Mouse (Mus musculus) heart, adult 2 months (tissue): ENCODE measurements around the gene Plekhh3. TPM values are rescaled to one million over a fixed set of nuclear protein-coding genes. Genes with fewer than 3 reads are reported as not detected.

ENCODE experiments used
- DNase-seq, 2 experiments: peaks; one replicate each; pipeline ENCODE4 v3.0.0; 2021
- H3K27ac ChIP-seq: fragments of 200-600 bp; 2 replicates; pipeline ENCODE4 v1.8.1; 2022
- H3K27me3 ChIP-seq: fragments of 200-500 bp; 2 replicates; pipeline ENCODE4 v1.6.1; 2012; ENCODE audit warnings: mild to moderate bottlenecking, low read length, inconsistent platforms, mixed read lengths; ENCODE audit not compliant: control insufficient read depth, insufficient read depth
- H3K36me3 ChIP-seq: fragments of 200-500 bp; 2 replicates; pipeline ENCODE4 v1.6.1; 2012; ENCODE audit warnings: low read length, inconsistent platforms; ENCODE audit not compliant: control insufficient read depth, insufficient read depth
- H3K4me1 ChIP-seq: fragments of 200-500 bp; 2 replicates; pipeline ENCODE4 v1.6.1; 2011; ENCODE audit warnings: low read length; ENCODE audit not compliant: control insufficient read depth, insufficient read depth
- H3K4me3 ChIP-seq: fragments of 200-600 bp; 2 replicates; pipeline ENCODE4 v1.8.1; 2022
- H3K79me2 ChIP-seq: fragments of 200-500 bp; replicated peaks from 2 replicates; pipeline ENCODE4 v1.6.1; 2012; ENCODE audit warnings: mild to moderate bottlenecking, inconsistent platforms, low read length, moderate library complexity, mixed read lengths; ENCODE audit not compliant: control insufficient read depth, insufficient read depth
- H3K9ac ChIP-seq: fragments of 200-500 bp; 2 replicates; pipeline ENCODE4 v1.6.1; 2012; ENCODE audit warnings: low read depth, mild to moderate bottlenecking, control low read depth, inconsistent platforms, low read length, mixed read lengths
- CTCF ChIP-seq: fragments of 200-600 bp; IDR thresholded peaks from 2 replicates; pipeline ENCODE4 v1.8.1; 2022; ENCODE audit warnings: antibody characterized with exemption, mild to moderate bottlenecking, moderate library complexity
- EP300 ChIP-seq: fragments of 200-500 bp; IDR thresholded peaks from 2 replicates; pipeline ENCODE4 v1.6.1; 2011; ENCODE audit warnings: low read depth, low read length, control low read depth; ENCODE audit not compliant: insufficient read depth
- POLR2A ChIP-seq: fragments of 200-500 bp; IDR thresholded peaks from 2 replicates; pipeline ENCODE4 v1.6.1; 2011; ENCODE audit warnings: mild to moderate bottlenecking, low read depth, low read length, control low read depth; ENCODE audit not compliant: insufficient read depth
- WGBS: fragments of 180-500 bp; shearing (Covaris S2); methylation state at CpG from one replicate; pipeline ENCODE4 v1.1.7; 2018; 5-methylcytosine and 5-hydroxymethylcytosine counted together
- intact Hi-C: fragments of 180-260 bp; cut with DNase I; formaldehyde crosslinking; loops from one replicate; pipeline ENCODE4 v1.15.1; 2025
- polyA plus RNA-seq: library from polyadenylated mRNA; depleted of rRNA; stranded (reverse); fragments of >200 nt; gene quantifications from 2 replicates; pipeline ENCODE4 v1.2.3, GENCODE M21; 2012
- total RNA-seq, 2 experiments: library from RNA; stranded (reverse); gene quantifications; 2 replicates each; pipeline ENCODE4 v1.2.3; 2021

Plekhh3 gene
- total and polyA plus RNA-seq, 3 experiments, result 14.3 to 28.1 (median 26.7) TPM

DNA sequence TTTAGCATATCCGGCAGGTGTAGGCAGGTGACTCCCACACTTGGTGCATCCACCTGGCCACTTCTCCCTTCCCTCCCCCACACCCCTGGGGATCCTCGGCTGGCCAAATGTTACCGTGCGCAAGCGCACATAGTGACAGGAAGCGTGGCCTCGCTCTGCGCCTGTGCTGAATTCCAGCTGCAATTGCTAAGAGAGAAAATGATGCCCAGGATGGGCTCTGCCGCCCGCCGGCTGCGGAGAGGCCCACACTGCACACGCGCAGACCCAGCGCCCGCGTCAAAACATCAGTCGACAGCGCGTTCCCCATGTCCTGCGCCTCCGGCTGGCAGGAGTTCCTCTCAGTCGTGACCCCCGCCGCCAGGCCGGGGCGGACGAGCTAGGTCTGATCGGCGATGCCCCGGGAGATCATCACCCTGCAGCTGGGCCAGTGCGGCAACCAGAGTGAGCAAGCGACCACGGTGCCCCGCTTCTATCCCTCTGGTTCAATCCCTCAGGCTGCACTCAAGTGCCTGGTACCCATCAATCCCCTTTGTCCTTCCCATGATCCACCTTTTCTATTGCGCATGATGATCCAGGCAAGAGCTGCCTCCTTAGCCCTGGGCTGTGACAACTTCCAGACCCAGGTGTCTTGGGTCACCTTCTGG, 15.3 kb downstream of the Plekhh3 start, which contains the start of gene Tubg2:
TSS of gene Tubg2 (plus strand) at position 180 of the 644 bp plus-strand sequence.
- H3K4me1 ChIP-seq, result peaks cover 1% of the 10 kb centered on the region; the same call in 1 of the 2 replicates

DNA sequence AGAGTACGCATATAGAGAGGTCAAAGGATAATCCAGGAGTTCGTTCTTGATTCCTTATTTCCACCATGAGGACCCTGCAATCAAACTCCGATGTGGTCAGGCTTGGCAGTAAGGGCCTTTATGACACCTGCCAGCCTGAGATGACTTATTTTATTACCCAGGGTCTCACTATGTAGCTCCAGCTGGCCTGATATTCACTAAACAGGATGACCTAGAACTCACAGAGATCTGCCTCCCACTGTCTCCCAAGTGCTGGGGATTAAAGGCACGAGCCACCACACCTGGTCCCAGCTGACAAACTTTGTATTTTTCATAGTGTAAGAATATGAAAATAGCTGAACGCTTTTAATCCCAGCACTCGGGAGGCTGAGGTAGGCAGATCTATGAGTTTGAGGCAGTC, 16.0 kb downstream of the Plekhh3 start:
- no peak overlapping the region for H3K9ac ChIP-seq
- no peaks in the 10 kb centered on the region for H3K36me3 ChIP-seq
- no peaks in the 10 kb centered on the region for H3K79me2 ChIP-seq
- DNase-seq, result no peak
- 76% methylated on average over 6 of the region's 6 CpGs for WGBS
- intact Hi-C loops, result no loop called here
- H3K27me3 ChIP-seq, result no peaks in the 10 kb centered on the region
- no peak overlapping the region for H3K27ac ChIP-seq
- peaks cover 1% of the 10 kb centered on the region; the same call in 1 of the 2 replicates for H3K4me1 ChIP-seq
- no peak overlapping the region for H3K4me3 ChIP-seq
- no peak for TF ChIP-seq CTCF
- TF ChIP-seq POLR2A, result no peak
- no peak for TF ChIP-seq EP300

More for the DNA sequence above, 15.3 kb downstream of the Plekhh3 start, which contains the start of gene Tubg2:
- DNase-seq, result peak; percentile 67 to 74
- intact Hi-C loops, result no loop called here
- peak within 1 kb of the TSS; percentile 56 for H3K4me3 ChIP-seq
- H3K27ac ChIP-seq, result peak within 1 kb of the TSS; percentile 27; the same call in 1 of the 2 replicates
- WGBS, result 3% methylated on average over 36 of the region's 36 CpGs
- H3K9ac ChIP-seq, result peak within 1 kb of the TSS; percentile 67
- H3K79me2 ChIP-seq, result no peaks in the 10 kb centered on the region
- peak; percentile 44; the same call in 1 of the 2 replicates for TF ChIP-seq EP300
- TF ChIP-seq CTCF, result no peak
- H3K36me3 ChIP-seq, result no peaks in the 10 kb centered on the region
- no peaks in the 10 kb centered on the region for H3K27me3 ChIP-seq

DNA sequence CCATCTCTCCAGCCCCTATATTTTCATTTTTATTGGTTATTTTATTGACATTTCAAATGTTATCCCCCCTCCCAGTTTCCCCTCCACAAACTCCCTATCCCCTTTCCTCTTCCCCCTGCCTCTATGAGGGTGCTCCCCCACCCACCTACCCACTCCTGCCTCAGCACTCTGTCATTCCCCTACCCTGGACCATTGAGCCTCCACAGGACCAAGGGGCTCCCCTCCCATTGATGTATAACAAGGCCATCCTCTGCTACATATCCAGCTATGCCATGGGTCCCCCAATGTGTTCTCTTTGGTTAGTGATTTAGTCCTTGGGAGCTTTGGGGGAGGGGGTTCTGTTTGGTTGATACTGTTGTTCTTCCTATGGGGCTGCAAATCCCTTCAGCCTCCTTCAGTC, 16.5 kb downstream of the Plekhh3 start:
- Histone ChIP-seq H3K27ac (no peak overlapping the region), H3K27me3 (no peaks in the 10 kb centered on the region), H3K4me1 (peaks cover 1% of the 10 kb centered on the region; the same call in 1 of the 2 replicates), H3K9ac (no peak overlapping the region), H3K4me3 (no peak overlapping the region), H3K36me3 (no peaks in the 10 kb centered on the region), H3K79me2 (no peaks in the 10 kb centered on the region)
- no peak for DNase-seq
- intact Hi-C loops, result no loop called here
- TF ChIP-seq EP300 (no peak), POLR2A (no peak), CTCF (no peak)

DNA sequence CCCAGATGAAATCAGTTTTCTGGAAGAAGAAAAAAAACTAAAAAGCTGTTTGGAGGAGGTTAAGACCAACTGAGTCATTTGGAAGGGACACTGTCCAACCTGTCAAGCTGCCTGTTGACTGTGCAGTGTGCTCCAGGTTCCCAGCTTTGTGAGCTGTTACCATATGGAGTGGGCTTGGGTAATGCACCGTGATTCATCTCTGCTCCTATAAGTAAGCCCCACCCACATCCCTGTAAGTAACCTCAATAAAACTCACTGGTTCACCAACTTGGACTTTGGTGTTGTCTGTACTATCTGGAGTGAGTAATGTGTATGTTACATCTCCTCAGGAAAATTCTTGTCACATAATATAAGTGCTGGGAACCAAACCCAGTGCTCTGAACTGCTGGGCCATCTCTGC, 18.3 kb downstream of the Plekhh3 start:
- Histone ChIP-seq H3K4me3 (no peak overlapping the region), H3K27ac (no peak overlapping the region), H3K4me1 (peaks cover 1% of the 10 kb centered on the region; the same call in 1 of the 2 replicates), H3K9ac (no peak overlapping the region), H3K79me2 (no peaks in the 10 kb centered on the region), H3K36me3 (no peaks in the 10 kb centered on the region), H3K27me3 (no peaks in the 10 kb centered on the region)
- 88% methylated on average over 1 of the region's 1 CpGs for WGBS
- no peak for DNase-seq
- no peak for TF ChIP-seq EP300
- intact Hi-C loops, result no loop called here

DNA sequence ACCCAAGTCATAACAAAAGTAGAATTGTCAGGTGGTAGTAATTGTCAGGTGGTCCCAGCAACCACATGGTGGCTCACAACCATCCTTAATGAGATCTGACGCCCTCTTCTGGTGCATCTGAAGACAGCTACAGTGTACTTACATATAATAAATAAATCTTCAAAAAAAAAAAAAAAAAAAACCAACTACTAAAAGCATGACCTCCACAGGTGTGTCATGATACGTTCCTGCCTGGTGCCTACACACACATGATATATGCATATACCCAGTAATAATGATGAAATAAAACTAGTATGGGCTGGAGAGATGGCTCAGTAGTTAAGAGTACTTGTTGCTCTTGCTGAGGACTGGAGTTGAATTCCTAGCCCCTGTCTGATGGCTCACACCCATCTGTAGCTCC, 20.1 kb downstream of the Plekhh3 start:
- intact Hi-C loops, result no loop called here
- TF ChIP-seq EP300, result no peak
- TF ChIP-seq POLR2A, result no peak
- TF ChIP-seq CTCF, result 0 out of 2 replicates have a peak, but pooled peaks have one; percentile 5
- DNase-seq, result no peak

DNA sequence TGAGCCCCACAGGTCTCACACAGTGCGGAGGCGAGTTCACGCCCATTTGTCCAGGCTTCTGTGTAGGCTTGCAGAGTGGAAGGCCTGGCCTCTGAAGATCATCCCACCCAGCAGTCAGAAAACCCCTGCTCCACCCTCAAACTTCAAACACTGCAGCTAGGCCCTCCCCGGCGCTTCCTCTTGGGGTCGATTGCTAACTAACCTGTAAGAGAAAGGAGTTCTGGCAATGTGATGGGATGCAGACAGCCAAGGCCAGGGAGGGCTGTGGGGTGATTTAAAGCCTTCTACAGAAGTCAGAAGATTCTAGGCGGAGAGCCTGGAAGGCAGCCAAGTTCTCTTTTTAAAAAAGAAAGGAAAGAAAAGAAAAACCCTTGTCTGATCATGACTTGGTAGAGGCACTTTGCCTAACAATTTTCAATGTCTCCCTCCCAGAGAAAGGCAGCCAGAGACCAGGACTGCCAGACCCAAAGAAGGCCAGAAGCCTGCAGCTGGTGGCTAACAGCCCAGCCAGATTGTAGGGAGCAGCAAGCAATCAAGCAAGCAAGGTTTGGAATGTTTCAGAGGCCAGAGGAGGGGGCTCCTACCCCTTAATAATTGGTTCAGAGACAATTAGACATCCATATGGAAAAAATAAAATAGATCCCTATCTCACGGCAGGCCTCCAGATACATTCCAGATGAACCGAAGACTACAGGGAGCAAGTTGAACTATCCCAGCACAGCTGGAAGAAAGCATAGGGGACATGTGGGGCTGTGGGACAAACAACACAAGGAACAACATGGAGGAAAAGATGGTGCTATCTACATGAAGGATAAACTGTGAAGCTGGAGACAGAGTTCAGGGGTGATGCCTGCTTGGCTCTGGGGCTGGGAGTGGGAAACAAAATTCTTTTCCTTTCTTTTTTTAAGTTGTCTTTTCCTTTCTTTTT, 21.7 kb downstream of the Plekhh3 start:
- no peaks in the 10 kb centered on the region for H3K36me3 ChIP-seq
- peak; percentile 53 to 59 for DNase-seq
- peak overlapping the region; percentile 54 for H3K27ac ChIP-seq
- 56% methylated on average over 9 of the region's 9 CpGs for WGBS
- H3K79me2 ChIP-seq, result no peaks in the 10 kb centered on the region
- H3K4me3 ChIP-seq, result no peak overlapping the region
- H3K4me1 ChIP-seq, result no peaks in the 10 kb centered on the region
- no peak for TF ChIP-seq EP300
- TF ChIP-seq CTCF, result no peak
- no peak for TF ChIP-seq POLR2A
- H3K27me3 ChIP-seq, result no peaks in the 10 kb centered on the region
- H3K9ac ChIP-seq, result no peak overlapping the region
- intact Hi-C loops, result no loop called here

More for the DNA sequence above, 20.1 kb downstream of the Plekhh3 start:
- Histone ChIP-seq H3K4me3 (no peak overlapping the region), H3K36me3 (no peaks in the 10 kb centered on the region), H3K79me2 (no peaks in the 10 kb centered on the region), H3K4me1 (peaks cover under 1% of the 10 kb centered on the region; the same call in 1 of the 2 replicates), H3K27ac (no peak overlapping the region), H3K9ac (no peak overlapping the region), H3K27me3 (no peaks in the 10 kb centered on the region)
- 59% methylated on average over 2 of the region's 2 CpGs for WGBS
